Mouse (Mus musculus) stomach, embryonic 14.5 days (tissue): ENCODE measurements around the gene Phldb1. TPM values are rescaled to one million over a fixed set of nuclear protein-coding genes. Genes with fewer than 3 reads are reported as not detected.
"Not testable (repeated sequence)": the region's sequence is repeated elsewhere in the genome, so short reads cannot be mapped to it uniquely, and the experiment has no call there.

ENCODE experiments used
- ATAC-seq: fragments of 200-750 bp; cut with Nextera tagmentation; 2 replicates; pipeline ENCODE4 v1.8.0; 2017; ENCODE audit warnings: low read depth, moderate TSS enrichment; ENCODE audit not compliant: insufficient number of reproducible peaks, insufficient read depth, low FRiP score
- H3K27ac ChIP-seq: fragments of 300-500 bp; sonication (generic); 2 replicates; pipeline ENCODE4 v1.5.1; 2014; ENCODE audit warnings: mild to moderate bottlenecking, low read length, moderate library complexity, mixed read lengths
- H3K27me3 ChIP-seq: fragments of 300-500 bp; sonication (generic); 2 replicates; pipeline ENCODE4 v1.6.1; 2014; ENCODE audit warnings: low read length, control low read depth, mixed read lengths; ENCODE audit not compliant: control insufficient read depth, insufficient read depth
- H3K36me3 ChIP-seq: fragments of 300-500 bp; sonication (generic); 2 replicates; pipeline ENCODE4 v1.6.1; 2014; ENCODE audit warnings: mild to moderate bottlenecking, control low read depth, low read length, moderate library complexity, mixed read lengths; ENCODE audit not compliant: control insufficient read depth, insufficient read depth
- H3K4me1 ChIP-seq: fragments of 300-500 bp; sonication (generic); 2 replicates; pipeline ENCODE4 v1.6.1; 2014; ENCODE audit warnings: low read length, control low read depth, mixed read lengths; ENCODE audit not compliant: control insufficient read depth, insufficient read depth
- H3K4me2 ChIP-seq: fragments of 300-500 bp; sonication (generic); replicated peaks from 2 replicates; pipeline ENCODE4 v1.6.1; 2014; ENCODE audit warnings: low read depth, low read length, control low read depth
- H3K4me3 ChIP-seq: fragments of 300-500 bp; sonication (generic); 2 replicates; pipeline ENCODE4 v1.5.1; 2014; ENCODE audit warnings: low read depth, low read length, control low read depth
- H3K9ac ChIP-seq: fragments of 300-500 bp; sonication (generic); replicated peaks from 2 replicates; pipeline ENCODE4 v1.6.1; 2014; ENCODE audit warnings: low read depth, mild to moderate bottlenecking, control low read depth, low read length, moderate library complexity, mixed read lengths
- H3K9me3 ChIP-seq: fragments of 300-500 bp; sonication (generic); 2 replicates; pipeline ENCODE4 v1.6.1; 2016; ENCODE audit warnings: low read depth, low read length, control low read depth; ENCODE audit not compliant: control insufficient read depth
- WGBS: fragments of 180-500 bp; shearing (Covaris S2); extraction: QIAGEN DNeasy Blood & Tissue Kit; methylation state at CpG from one replicate; pipeline ENCODE4 v1.1.7; 2014; 5-methylcytosine and 5-hydroxymethylcytosine counted together
- polyA plus RNA-seq: library from polyadenylated mRNA; unstranded; fragments of >200 nt; fragmentation: Nextera tagmentation; extraction: Ambion mirVana; gene quantifications from 2 replicates; pipeline ENCODE4 v1.2.1, GENCODE M21; 2014

Phldb1 gene
- polyA plus RNA-seq, 1 experiment from 2014 or later = 26.7 TPM

- 93% methylated on average over 9 of the region's 9 CpGs for WGBS
- not testable (repeated sequence) for H3K4me2 ChIP-seq, H3K4me3 ChIP-seq, H3K27me3 ChIP-seq, H3K9ac ChIP-seq, H3K27ac ChIP-seq, H3K9me3 ChIP-seq, H3K4me1 ChIP-seq, ATAC-seq
- peaks cover 48% of the 10 kb centered on the region for H3K36me3 ChIP-seq
Observed at GRCm38 (mm10) chr9:44638726-44639125, 96.3 kb downstream of the Phldb1 start.

GRCm38 (mm10) chr9:44637551-44638169 lies 97.3 kb downstream of the Phldb1 start:
- Histone ChIP-seq H3K9ac (no peak overlapping the region), H3K4me3 (no peak overlapping the region), H3K27ac (no peak overlapping the region), H3K4me1 (no peaks in the 10 kb centered on the region), H3K27me3 (no peaks in the 10 kb centered on the region), H3K4me2 (no peak overlapping the region), H3K9me3 (no peaks in the 10 kb centered on the region), H3K36me3 (peaks cover 58% of the 10 kb centered on the region)
- 81% methylated on average over 15 of the region's 15 CpGs for WGBS
- ATAC-seq = no peak

Other genes with a start within 250 kb of the Phldb1 start
- 0.13 and 0.27 TPM in 2 replicates for gene Cxcr5, start 173.3 kb downstream of the Phldb1 start, polyA plus RNA-seq
- gene Ddx6, start 130.3 kb downstream of the Phldb1 start, polyA plus RNA-seq = 31.1 and 39.0 TPM in 2 replicates
- gene Treh, start 62.0 kb downstream of the Phldb1 start, polyA plus RNA-seq = not detected in 2 replicates
- 202 and 209 TPM in 2 replicates for gene Arcn1, start 32.6 kb upstream of the Phldb1 start, polyA plus RNA-seq
- 105 and 119 TPM in 2 replicates for gene Ift46, start 32.7 kb upstream of the Phldb1 start, polyA plus RNA-seq
- gene Tmem25, start 64.1 kb upstream of the Phldb1 start, polyA plus RNA-seq = 3.2 and 3.5 TPM in 2 replicates
- gene Ttc36, start 67.9 kb upstream of the Phldb1 start, polyA plus RNA-seq = 0.42 and 1.7 TPM in 2 replicates
- gene Kmt2a, start 146.1 kb upstream of the Phldb1 start, polyA plus RNA-seq = 12.7 and 15.9 TPM in 2 replicates
- 667 and 745 TPM in 2 replicates for gene Atp5l, start 185.5 kb upstream of the Phldb1 start, polyA plus RNA-seq
- 32.7 and 39.6 TPM in 2 replicates for gene Ube4a, start 230.4 kb upstream of the Phldb1 start, polyA plus RNA-seq
- gene Cd3g, start 245.2 kb upstream of the Phldb1 start, polyA plus RNA-seq = 0.33 TPM in 1 of 2 replicates, not detected in the other
- not detected in 2 replicates for gene Cd3d, start 246.6 kb upstream of the Phldb1 start, polyA plus RNA-seq